Mouse (Mus musculus): ENCODE results near the gene Slc25a48.

GRCm38 (mm10) chr13:56476790-56477189, 38.6 kb downstream of the Slc25a48 start:
- no peak for TF ChIP-seq CTCF (IDR thresholded peaks at IDR 0.05; ENCODE audit: control insufficient read depth, insufficient read depth, low read length)
- no peak for TF ChIP-seq POLR2A (IDR thresholded peaks at IDR 0.05; ENCODE audit: borderline replicate concordance, control insufficient read depth, low read depth, low read length)

Measured in bone marrow, adult 2 months (tissue).